Mouse (Mus musculus) monocyte, adult 2 months (primary cell): ENCODE results near the gene Iyd.

Experiments
- DNase-seq, 2 experiments: peaks; one replicate each; pipeline ENCODE4 v3.0.0; 2022; ENCODE audit warnings: low spot score in 2 of 2, low read depth in 1 of 2

The Iyd gene

GRCm38 (mm10) chr10:3549384-3549783 is 9.3 kb downstream of the Iyd start:
- DNase-seq: no peak

GRCm38 (mm10) chr10:3555128-3555527 is 15.1 kb downstream of the Iyd start:
- DNase-seq: no peak

- no peak for DNase-seq
Measured at GRCm38 (mm10) chr10:3556538-3556937, 16.5 kb downstream of the Iyd start.

- DNase-seq: no peak
Measured at GRCm38 (mm10) chr10:3559136-3559535, 19.1 kb downstream of the Iyd start.

GRCm38 (mm10) chr10:3562165-3562564 is 22.1 kb downstream of the Iyd start:
- no peak for DNase-seq

GRCm38 (mm10) chr10:3565126-3565525 is 25.1 kb downstream of the Iyd start:
- no peak for DNase-seq

GRCm38 (mm10) chr10:3567821-3568220 is 27.8 kb downstream of the Iyd start:
- no peak for DNase-seq

GRCm38 (mm10) chr10:3572723-3573649 is 32.9 kb downstream of the Iyd start:
- no peak for DNase-seq

- DNase-seq: no peak
Measured at GRCm38 (mm10) chr10:3573905-3574500, 34.0 kb downstream of the Iyd start.

- no peak for DNase-seq
Measured at GRCm38 (mm10) chr10:3590632-3591031, 50.6 kb downstream of the Iyd start.

GRCm38 (mm10) chr10:3591790-3592189 is 51.8 kb downstream of the Iyd start:
- DNase-seq: no peak

GRCm38 (mm10) chr10:3596697-3597096 is 56.7 kb downstream of the Iyd start:
- no peak for DNase-seq

GRCm38 (mm10) chr10:3597760-3598159 is 57.7 kb downstream of the Iyd start:
- DNase-seq: no peak
